Mouse (Mus musculus): ENCODE data around the gene Npas1.

Gene Npas1

DNA sequence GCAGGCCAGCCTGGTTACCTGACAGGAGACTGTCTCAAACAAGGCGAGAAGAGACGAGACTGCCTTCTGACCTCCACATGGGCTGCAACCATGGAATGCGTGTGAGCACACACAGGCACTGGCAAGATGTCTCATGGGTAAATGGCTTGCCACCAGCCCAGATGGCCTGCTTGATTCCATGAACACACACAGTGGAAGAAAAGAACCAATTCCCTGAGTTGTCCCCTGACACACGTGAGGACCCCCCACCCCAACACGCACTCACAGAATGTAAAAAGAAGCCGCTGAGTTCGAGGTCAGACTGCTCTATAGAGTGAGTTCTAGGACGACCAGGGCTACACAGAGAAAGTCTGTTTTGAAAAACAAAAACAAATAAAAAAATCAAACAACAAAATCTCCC lies at the start of gene Npas1:
Gene Npas1 (minus strand): TSS at position 101 of the 400 bp plus-strand sequence.
- no peak for DNase-seq (ENCODE audit: low read depth, low spot score)

DNA sequence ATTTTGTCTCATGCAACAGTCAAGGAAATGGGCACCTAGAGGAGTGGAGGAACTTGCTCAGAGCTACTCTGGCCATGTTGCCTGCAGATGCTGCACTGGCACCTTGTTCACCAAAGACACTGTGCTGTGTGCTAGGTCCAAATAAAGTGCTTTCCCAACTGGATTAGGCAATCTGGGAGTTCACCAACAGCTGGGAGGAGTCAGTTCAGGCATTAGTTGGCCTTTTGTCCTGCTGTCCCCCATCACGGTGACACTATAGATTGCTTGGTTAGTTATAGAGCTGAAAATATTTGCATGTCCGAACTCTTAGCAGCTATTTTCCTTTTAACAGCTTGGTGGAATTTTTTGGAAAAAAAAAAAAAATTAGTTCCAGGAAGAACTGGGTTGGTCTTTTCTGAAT lies 48.5 kb upstream of the Npas1 start:
- DNase-seq (ENCODE audit: low read depth, low spot score) = no peak

DNA sequence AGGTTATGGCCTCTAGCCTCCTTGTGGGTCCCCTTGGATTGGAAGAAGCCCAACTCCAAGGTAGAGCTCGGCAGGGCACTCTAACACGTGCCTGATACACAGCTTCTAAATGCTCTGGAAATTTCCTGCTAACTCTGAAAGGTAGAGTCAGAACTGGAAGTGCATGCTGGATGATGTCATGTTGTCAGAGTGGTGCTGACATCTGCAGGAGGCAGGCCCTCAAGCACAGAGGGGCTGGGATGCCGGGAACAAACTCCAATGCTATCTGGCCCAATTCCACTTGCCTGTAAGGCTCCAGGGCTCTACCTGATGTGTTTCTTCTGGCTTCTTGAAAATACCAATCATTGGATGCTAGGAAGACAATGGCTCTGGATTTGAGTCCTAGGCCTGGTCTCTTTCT lies 47.9 kb upstream of the Npas1 start:
- no peak for DNase-seq (ENCODE audit: low read depth, low spot score)

DNA sequence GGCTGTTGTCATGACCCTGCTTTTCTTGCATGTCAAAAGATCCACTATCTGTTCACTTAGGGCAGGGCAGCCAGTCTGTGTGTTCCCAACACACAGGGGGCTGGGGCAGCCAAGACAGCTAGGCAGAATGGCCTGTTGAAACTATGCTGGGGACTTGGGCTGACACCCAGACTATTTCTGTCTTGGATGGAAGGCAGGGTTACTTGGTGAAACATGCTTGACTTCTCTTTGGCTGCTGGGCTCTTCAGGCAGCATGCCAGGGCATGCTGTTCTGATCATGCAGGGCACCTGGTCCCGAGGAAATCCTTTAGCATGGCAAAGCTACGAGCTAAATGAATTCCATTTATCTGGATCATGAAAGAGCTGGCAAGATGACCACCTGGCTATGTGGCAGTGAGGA lies 46.8 kb upstream of the Npas1 start:
- DNase-seq (ENCODE audit: low read depth, low spot score) = peak; percentile 4

DNA sequence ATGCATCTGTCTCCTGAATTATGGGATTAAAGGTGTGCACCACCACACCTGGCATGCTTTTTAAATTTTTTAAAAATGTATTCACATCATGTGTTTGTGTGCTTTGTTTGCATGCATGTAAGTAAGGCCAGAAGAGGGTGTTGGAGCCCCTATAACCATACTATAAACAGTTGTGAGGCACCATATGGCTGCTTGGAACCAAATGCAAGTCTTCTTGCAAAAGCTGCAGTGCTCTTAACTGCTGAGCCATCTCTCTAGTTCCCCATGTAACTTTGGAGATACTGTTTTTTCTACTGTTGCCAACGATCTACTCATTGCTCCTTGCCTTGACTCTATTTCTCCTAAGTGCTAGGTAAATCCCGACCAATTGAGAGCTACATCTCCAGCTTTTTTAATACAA lies 41.8 kb upstream of the Npas1 start:
- DNase-seq (ENCODE audit: low read depth, low spot score) = no peak

GRCm38 (mm10) chr7:16517198-16517597 lies 39.7 kb upstream of the Npas1 start:
- DNase-seq (ENCODE audit: low read depth, low spot score) = no peak

- DNase-seq (ENCODE audit: low read depth, low spot score) = peak; percentile 57
Observed at GRCm38 (mm10) chr7:16507284-16507683, 29.8 kb upstream of the Npas1 start.

DNA sequence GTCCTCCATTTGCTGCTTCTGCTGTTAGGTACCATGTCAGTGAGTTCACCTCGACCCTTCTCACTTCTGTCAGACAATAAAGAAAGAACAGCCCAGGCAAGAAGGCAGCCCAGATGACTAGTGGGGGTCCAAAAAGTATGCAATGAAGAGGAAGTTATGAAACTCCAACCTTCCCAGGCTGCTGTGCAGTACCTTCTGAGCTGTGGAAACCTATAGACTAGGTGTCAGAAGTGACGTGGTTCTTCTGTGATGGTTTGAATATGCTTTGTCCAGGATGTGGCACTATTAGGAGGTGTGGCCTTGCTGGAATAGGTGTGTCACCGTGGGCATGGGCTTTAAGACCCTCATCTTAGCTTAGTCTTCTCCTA lies 27.7 kb upstream of the Npas1 start:
- DNase-seq (ENCODE audit: low read depth, low spot score) = no peak

GRCm38 (mm10) chr7:16504573-16505225 lies 27.2 kb upstream of the Npas1 start:
- no peak for DNase-seq (ENCODE audit: low read depth, low spot score)

DNA sequence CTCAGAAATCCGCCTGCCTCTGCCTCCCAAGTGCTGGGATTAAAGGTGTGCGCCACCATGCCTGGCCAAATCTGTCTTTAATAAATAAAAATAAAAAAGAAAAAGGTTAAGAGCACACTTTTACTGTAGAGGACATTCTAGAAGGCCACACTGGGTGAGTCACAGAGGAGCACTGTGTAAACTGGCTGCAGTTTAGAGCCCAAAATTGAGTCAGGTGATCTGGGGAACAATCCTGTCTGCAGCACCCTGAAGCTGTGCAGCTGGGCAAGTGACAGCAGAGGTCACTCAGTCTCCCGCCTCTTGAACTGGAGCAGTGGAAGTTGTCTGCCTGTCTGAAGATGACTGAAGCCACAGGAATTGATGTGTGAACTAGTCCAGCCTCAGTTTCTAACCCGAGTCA lies 24.0 kb upstream of the Npas1 start:
- no peak for DNase-seq (ENCODE audit: low read depth, low spot score)

DNA sequence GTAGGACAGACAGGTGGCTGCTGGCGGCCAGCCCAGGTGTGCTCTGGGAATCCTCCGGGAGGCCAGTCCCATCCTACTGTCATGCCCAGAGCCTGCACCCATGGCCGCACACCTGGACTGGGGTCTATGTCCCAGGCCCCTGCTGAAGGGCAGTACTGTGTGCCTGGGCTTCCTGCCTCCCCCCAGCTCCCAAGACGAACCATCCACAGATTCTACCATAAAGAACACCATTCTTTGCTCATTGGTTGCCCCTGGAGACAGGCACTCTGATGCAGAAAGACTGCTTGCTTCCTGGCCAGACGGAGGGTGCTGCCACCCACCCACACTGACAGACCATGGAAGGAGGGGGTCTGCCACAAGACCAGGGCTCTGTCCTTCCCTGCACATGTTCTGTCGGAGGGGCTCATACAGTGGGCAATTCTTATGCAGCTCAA lies 22.2 kb upstream of the Npas1 start:
- no peak for DNase-seq (ENCODE audit: low read depth, low spot score)

- no peak for DNase-seq (ENCODE audit: low read depth, low spot score)
Observed at GRCm38 (mm10) chr7:16496260-16496659, 18.7 kb upstream of the Npas1 start.

DNA sequence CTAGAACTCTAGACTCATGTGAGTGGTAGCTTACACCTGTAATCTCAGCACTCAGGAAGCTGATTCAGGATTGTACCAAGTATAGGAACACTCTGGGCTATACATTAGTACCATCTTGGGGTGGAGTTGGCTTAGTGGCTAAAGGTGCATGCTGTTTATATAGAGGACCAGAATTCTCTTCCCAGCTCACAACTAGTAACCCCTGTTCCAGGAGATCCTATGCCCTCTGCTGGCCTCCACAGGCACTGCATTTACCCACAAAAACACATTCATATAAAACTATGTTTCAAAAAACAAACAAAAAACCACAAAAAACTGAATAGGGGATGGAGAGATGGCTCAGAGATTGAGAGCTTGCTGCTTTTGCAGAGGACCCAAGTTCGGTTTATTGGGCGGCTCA lies 15.8 kb upstream of the Npas1 start:
- peak; percentile 66 for DNase-seq (ENCODE audit: low read depth, low spot score)

GRCm38 (mm10) chr7:16492211-16492610 lies 14.7 kb upstream of the Npas1 start:
- no peak for DNase-seq (ENCODE audit: low read depth, low spot score)

- peak; percentile 73 for DNase-seq (ENCODE audit: low read depth, low spot score)
Observed at GRCm38 (mm10) chr7:16491759-16492158, 14.2 kb upstream of the Npas1 start.

DNA sequence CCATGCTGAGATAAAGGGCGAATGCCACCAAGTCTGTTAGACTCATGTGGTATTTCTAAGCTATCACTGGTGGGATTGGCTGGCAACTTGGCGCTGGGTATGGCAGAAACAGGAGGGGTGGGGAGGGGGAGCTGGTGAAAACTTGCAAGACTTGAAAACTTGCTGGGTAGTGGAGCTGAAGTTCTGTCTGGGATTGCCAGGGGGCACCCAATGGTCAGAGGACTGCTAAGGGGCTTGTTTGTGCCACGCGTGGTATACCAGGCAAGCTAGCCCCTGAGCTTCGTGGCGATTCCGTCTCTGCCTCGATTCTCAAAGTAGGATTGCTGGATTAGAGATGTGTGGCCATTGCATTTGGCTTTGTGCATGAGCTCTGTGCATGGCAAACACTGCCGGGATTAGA lies 12.4 kb upstream of the Npas1 start:
- DNase-seq (ENCODE audit: low read depth, low spot score) = no peak

- no peak for DNase-seq (ENCODE audit: low read depth, low spot score)
Observed at GRCm38 (mm10) chr7:16488816-16489215, 11.3 kb upstream of the Npas1 start.

DNA sequence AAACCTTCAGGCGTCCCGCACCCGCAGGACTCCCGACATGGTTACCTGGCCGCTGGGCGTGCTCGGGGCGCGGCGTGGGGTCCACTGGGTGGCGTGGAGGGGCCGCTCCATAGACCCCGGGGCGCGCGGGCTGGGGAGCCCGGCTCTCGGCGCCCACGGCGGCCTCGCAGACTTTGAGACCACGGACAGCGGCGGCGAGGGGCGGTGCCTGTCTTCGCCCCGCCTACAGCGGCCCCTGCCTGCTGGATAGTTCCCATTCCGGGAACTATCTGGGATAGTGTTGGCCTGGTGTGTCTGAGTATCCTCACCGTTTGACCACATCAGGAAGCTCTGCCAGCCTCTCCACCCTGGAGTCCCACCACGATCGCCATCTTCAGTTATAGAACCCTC lies 933 bp downstream of the Npas1 start:
- DNase-seq (ENCODE audit: low read depth, low spot score) = no peak

- DNase-seq (ENCODE audit: low read depth, low spot score) = no peak
Observed at GRCm38 (mm10) chr7:16475764-16476599, 1.5 kb downstream of the Npas1 start.

DNA sequence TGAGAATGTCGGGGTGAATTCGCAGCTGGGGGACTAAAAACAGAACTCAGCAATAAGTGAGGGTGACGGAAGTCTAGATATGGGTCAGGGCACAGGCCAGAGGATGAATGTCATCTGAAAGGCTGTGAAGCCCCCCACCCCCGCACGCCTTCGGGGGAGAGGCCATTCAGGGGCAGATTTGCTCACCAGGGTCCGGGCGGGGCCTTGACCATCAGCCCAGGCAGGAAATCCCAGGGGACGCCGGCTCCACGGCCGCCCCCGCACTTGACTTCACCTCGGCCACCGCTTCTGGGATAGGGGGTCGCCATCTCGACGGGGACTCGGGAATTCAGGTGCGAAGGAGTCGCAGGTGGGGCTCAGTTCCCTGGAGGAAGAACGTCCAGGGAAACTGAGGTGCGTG lies 2.2 kb downstream of the Npas1 start:
- no peak for DNase-seq (ENCODE audit: low read depth, low spot score)

GRCm38 (mm10) chr7:16474445-16474844 lies 3.1 kb downstream of the Npas1 start:
- DNase-seq (ENCODE audit: low read depth, low spot score) = no peak

DNA sequence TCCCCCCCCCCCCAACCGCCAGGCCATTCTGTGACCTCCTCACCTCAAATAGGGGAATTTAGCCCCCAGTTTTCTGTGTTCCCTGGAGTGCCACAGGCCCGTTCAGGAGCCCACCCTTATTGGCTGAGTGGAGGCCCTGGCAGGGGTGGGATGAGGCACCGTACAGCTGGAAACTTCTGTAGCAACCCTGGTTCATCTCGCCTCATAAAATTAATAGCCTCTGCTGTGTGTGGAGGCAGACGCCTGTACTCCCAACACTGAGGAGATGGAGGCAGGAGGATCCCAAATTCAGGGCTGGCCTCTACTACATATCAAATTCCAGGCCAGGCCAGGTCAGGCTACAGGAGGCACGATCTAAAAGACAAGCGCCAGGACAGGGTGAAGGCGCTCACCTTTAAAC lies 3.7 kb downstream of the Npas1 start:
- no peak for DNase-seq (ENCODE audit: low read depth, low spot score)

DNA sequence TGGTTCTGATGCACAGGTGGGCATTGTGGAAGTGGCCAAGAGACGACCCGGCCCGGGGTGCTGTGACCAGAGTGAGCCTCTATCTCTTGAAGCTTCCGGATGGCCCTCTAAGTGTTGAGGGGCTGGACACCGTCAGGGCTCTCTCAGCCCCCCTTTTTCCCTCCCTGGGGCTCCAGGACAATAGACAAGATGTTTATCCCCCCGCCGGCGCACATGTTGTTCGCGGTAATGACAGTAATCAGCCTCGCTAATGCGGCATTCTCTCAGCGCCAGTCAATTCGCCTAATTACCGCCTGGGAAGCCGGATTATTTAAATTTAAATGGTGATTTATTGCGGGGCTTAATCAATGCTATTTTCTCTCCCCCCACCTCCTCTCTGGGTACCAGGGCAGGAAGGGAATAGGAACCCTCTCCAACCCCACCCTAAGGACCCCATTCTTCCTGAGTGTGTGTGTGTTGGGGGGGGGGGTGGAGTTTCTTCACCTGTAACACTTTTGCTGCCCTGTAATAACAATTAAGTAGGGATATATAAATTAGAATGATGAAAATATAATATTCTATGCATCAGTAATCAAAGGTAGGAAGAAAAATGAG lies 5.3 kb downstream of the Npas1 start:
- DNase-seq (ENCODE audit: low read depth, low spot score) = no peak

Data from 3T3-L1 (cell line).